Comparison of ENCODE assay signal across 8 mouse cellular contexts in the genomic region with DNA sequence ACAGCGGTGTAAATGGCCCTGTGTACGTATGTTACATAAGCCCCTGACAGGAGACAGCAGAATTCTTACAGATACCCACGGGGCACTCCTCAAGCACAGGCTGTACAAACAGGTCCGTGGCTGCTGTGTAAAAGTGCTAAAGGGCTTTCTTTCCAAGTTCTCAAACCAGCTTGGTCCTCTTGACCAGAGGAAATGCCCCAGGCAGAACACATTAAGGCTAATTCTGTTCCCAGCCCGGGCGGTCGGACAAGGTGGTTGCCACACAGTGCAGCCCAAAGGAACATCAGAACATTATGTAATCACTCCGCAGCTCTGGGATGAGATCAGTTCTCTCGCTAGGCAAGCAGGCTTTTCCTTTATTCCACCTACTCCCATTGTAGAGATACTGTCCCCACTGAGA. TPM values are rescaled to one million over a fixed set of nuclear protein-coding genes. Genes with fewer than 3 reads are reported as not detected.
A peak's percentile ranks its signal among the peaks of the same experiment; 100 is the strongest.
DNase-seq lines count a peak whose midpoint lies in the region; ATAC-seq and TF ChIP-seq lines count a peak whose summit lies in the region.

No protein-coding gene starts in this region.

- no peak for ATAC-seq in limb, embryonic 13.5 days (ENCODE audit: low FRiP score, low read depth)

- TF ChIP-seq CTCF in kidney, adult 2 months (conservative IDR thresholded peaks at IDR 0.05; ENCODE audit: insufficient read depth, insufficient read length, low read depth, low read length): no peak

- H3K27me3 ChIP-seq in kidney, adult 2 months (replicated peaks; ENCODE audit: control insufficient read depth, insufficient read depth, low read length): no peaks in the 10 kb centered on the region
- H3K27me3 ChIP-seq in limb, embryonic 13.5 days: no peaks in the 10 kb centered on the region
- H3K27me3 ChIP-seq in myocyte (ENCODE audit: control insufficient read depth, insufficient read depth, insufficient read length): no peaks in the 10 kb centered on the region

- H3K9me3 ChIP-seq in limb, embryonic 13.5 days: no peaks in the 10 kb centered on the region

- H3K27ac ChIP-seq in kidney, adult 2 months (ENCODE audit: insufficient read depth, low read depth, low read length): peak overlapping the region; percentile 87
- H3K27ac ChIP-seq in limb, embryonic 13.5 days: no peak overlapping the region

- H3K9ac ChIP-seq in limb, embryonic 13.5 days: peak overlapping the region; percentile 0; the same call in 1 of the 2 replicates

- H3K79me2 ChIP-seq in myocyte (ENCODE audit: control insufficient read depth, insufficient read depth): peaks cover 73% of the 10 kb centered on the region

- peak; percentile 40 for DNase-seq in ovary, adult 18-20 months (ENCODE audit: low spot score)
- DNase-seq in ovary, postnatal 14 days (ENCODE audit: low spot score): no peak
- peak; percentile 63 to 80 for DNase-seq in cerebellum, postnatal 14 days
- peak; percentile 77 for DNase-seq in gonadal fat pad, adult 2 months (ENCODE audit: low read depth)
- DNase-seq in kidney, adult 2 months: peak; percentile 86
- no peak for DNase-seq in B cell, adult 2 months

- WGBS in kidney, adult 2 months: 5% methylated on average over 9 of the region's 9 CpGs
- WGBS in limb, embryonic 13.5 days: 51% methylated on average over 9 of the region's 9 CpGs

- H3K4me2 ChIP-seq in limb, embryonic 13.5 days (replicated peaks): peak overlapping the region; percentile 62
- peak overlapping the region; percentile 91 for H3K4me2 ChIP-seq in myocyte (ENCODE audit: low read depth)

- H3ac ChIP-seq in myocyte (ENCODE audit: control insufficient read depth, insufficient read length): no peak overlapping the region

- peaks cover 6% of the 10 kb centered on the region; the same call in 1 of the 2 replicates for H3K36me3 ChIP-seq in kidney, adult 2 months (ENCODE audit: control insufficient read depth, insufficient read depth, low read length)
- H3K36me3 ChIP-seq in limb, embryonic 13.5 days: peaks cover 21% of the 10 kb centered on the region
- H3K36me3 ChIP-seq in myocyte (ENCODE audit: control insufficient read depth, insufficient read depth): peaks cover 20% of the 10 kb centered on the region

- peak overlapping the region; percentile 50 for H3K4me3 ChIP-seq in kidney, adult 2 months (ENCODE audit: insufficient read depth, low read depth, low read length)
- H3K4me3 ChIP-seq in limb, embryonic 13.5 days: peak overlapping the region; percentile 75
- peak overlapping the region; percentile 76 for H3K4me3 ChIP-seq in myocyte

- peaks cover 29% of the 10 kb centered on the region for H3K4me1 ChIP-seq in kidney, adult 2 months (ENCODE audit: control insufficient read depth, insufficient read depth, low read length)
- peaks cover 31% of the 10 kb centered on the region for H3K4me1 ChIP-seq in limb, embryonic 13.5 days

- peak; percentile 7 for TF ChIP-seq POLR2A in kidney, adult 2 months (IDR thresholded peaks at IDR 0.05; ENCODE audit: low read depth, low read length)
- TF ChIP-seq POLR2A in myocyte (IDR thresholded peaks at IDR 0.05; ENCODE audit: insufficient read length, low read depth): no peak

TF ChIP-seq in myocyte, 11 proteins besides CTCF, POLR2A, EP300 and RAD21:
- TF ChIP-seq REST (IDR thresholded peaks at IDR 0.05; ENCODE audit: insufficient read depth, insufficient read length) (no peak), MAX (IDR thresholded peaks at IDR 0.05; ENCODE audit: low read depth) (no peak), TCF12 (IDR thresholded peaks at IDR 0.05; ENCODE audit: insufficient read depth, poor library complexity, severe bottlenecking) (no peak), POLR2AphosphoS2 (IDR thresholded peaks at IDR 0.05; ENCODE audit: insufficient read length, low read depth) (no peak)

RNA-seq across cellular contexts. Expression of gene Itm2b, which starts 2.4 kb away (rescaled TPM):
- polyA plus RNA-seq in gonadal fat pad, adult 2 months (2012; rRNA removed): 6,968 and 7,905 TPM in 2 replicates
- 2,034 and 2,219 TPM in 2 replicates for polyA plus RNA-seq in kidney, adult 2 months (2012; rRNA removed)
- polyA plus RNA-seq in limb, embryonic 13.5 days (2015; fragmentation: Nextera tagmentation; extraction: Ambion mirVana): 681 and 682 TPM in 2 replicates
- polyA plus RNA-seq in myocyte (2012; fragmentation: generic; extraction: Trizol): 530 TPM

RNA-seq across cellular contexts. Expression of gene Rb1, which starts 57.1 kb away (rescaled TPM):
- 8.8 and 9.9 TPM in 2 replicates for polyA plus RNA-seq in gonadal fat pad, adult 2 months (2012; rRNA removed)
- 6.8 and 8.3 TPM in 2 replicates for polyA plus RNA-seq in kidney, adult 2 months (2012; rRNA removed)
- polyA plus RNA-seq in limb, embryonic 13.5 days (2015; fragmentation: Nextera tagmentation; extraction: Ambion mirVana): 18.2 and 23.7 TPM in 2 replicates
- 14.2 TPM for polyA plus RNA-seq in myocyte (2012; fragmentation: generic; extraction: Trizol)

Comparison
In these comparisons a context has a peak if more than half of its experiments do, and no peak if none do; other contexts are left out.
1. DNase-seq: peak in ovary, adult 18-20 months (single experiment), cerebellum, postnatal 14 days (2 of 2), gonadal fat pad, adult 2 months (single experiment) and kidney, adult 2 months (single experiment); none in ovary, postnatal 14 days (single experiment) and B cell, adult 2 months (0 of 2).
2. Peak in every context shown above with its lines, with median percentiles within 50 percentile points of each other: H3K4me3 ChIP-seq.